Mouse (Mus musculus): Measurements from ENCODE around the gene Thumpd1. TPM values are rescaled to one million over a fixed set of nuclear protein-coding genes. Genes with fewer than 3 reads are reported as not detected.
"Not testable (repeated sequence)": the region's sequence is repeated elsewhere in the genome, so short reads cannot be mapped to it uniquely, and the experiment has no call there.

The Thumpd1 gene
- 65.0 and 68.6 TPM in 2 replicates for polyA plus RNA-seq (2015; fragmentation: Nextera tagmentation; extraction: Ambion mirVana)

- Histone ChIP-seq H3K4me3 (replicated peaks) (peak within 1 kb of the TSS; percentile 97), H3K4me2 (peak within 1 kb of the TSS; percentile 83), H3K9me3 (replicated peaks) (no peaks in the 10 kb centered on the region), H3K9ac (replicated peaks) (peak within 1 kb of the TSS; percentile 87), H3K4me1 (peaks cover 21% of the 10 kb centered on the region), H3K27me3 (replicated peaks) (0 out of 2 replicates have a peak, but pooled peaks cover 4% of the 10 kb centered on the region), H3K36me3 (peaks cover 33% of the 10 kb centered on the region), H3K27ac (replicated peaks) (peak within 1 kb of the TSS; percentile 83)
- peak; percentile 98 for ATAC-seq (ENCODE audit: low FRiP score)
- WGBS, result under 1% methylated on average over 60 of the region's 60 CpGs
Measured at GRCm38 (mm10) chr7:119720253-119720946, at the start of gene Thumpd1. TSS of gene Thumpd1 (minus strand) at chr7:119720798.

GRCm38 (mm10) chr7:119769895-119770294 lies 49.3 kb upstream of the Thumpd1 start:
- Histone ChIP-seq H3K27ac (replicated peaks) (no peak overlapping the region), H3K9ac (replicated peaks) (no peak overlapping the region), H3K4me2 (no peak overlapping the region), H3K4me1 (no peaks in the 10 kb centered on the region), H3K9me3 (replicated peaks) (no peaks in the 10 kb centered on the region), H3K36me3 (no peaks in the 10 kb centered on the region), H3K27me3 (replicated peaks) (no peaks in the 10 kb centered on the region), H3K4me3 (replicated peaks) (no peak overlapping the region)
- WGBS, result 93% methylated on average over 8 of the region's 8 CpGs
- no peak for ATAC-seq (ENCODE audit: low FRiP score)

GRCm38 (mm10) chr7:119766996-119767395 lies 46.4 kb upstream of the Thumpd1 start:
- Histone ChIP-seq H3K36me3 (no peaks in the 10 kb centered on the region), H3K27ac (replicated peaks) (no peak overlapping the region), H3K4me2 (no peak overlapping the region), H3K9me3 (replicated peaks) (no peaks in the 10 kb centered on the region), H3K27me3 (replicated peaks) (no peaks in the 10 kb centered on the region), H3K4me1 (no peaks in the 10 kb centered on the region), H3K4me3 (replicated peaks) (no peak overlapping the region), H3K9ac (replicated peaks) (no peak overlapping the region)
- ATAC-seq (ENCODE audit: low FRiP score), result no peak
- 88% methylated on average over 6 of the region's 6 CpGs for WGBS

GRCm38 (mm10) chr7:119764377-119764776 lies 43.8 kb upstream of the Thumpd1 start:
- WGBS, result 61% methylated on average over 3 of the region's 3 CpGs
- Histone ChIP-seq H3K9me3 (replicated peaks) (no peaks in the 10 kb centered on the region), H3K4me3 (replicated peaks) (no peak overlapping the region), H3K36me3 (no peaks in the 10 kb centered on the region), H3K27ac (replicated peaks) (no peak overlapping the region), H3K4me1 (no peaks in the 10 kb centered on the region), H3K9ac (replicated peaks) (no peak overlapping the region), H3K27me3 (replicated peaks) (no peaks in the 10 kb centered on the region), H3K4me2 (no peak overlapping the region)
- no peak for ATAC-seq (ENCODE audit: low FRiP score)

GRCm38 (mm10) chr7:119762166-119762697 lies 41.6 kb upstream of the Thumpd1 start:
- 77% methylated on average over 4 of the region's 4 CpGs for WGBS
- Histone ChIP-seq H3K4me3 (replicated peaks) (no peak overlapping the region), H3K27me3 (replicated peaks) (no peaks in the 10 kb centered on the region), H3K9ac (replicated peaks) (no peak overlapping the region), H3K27ac (replicated peaks) (no peak overlapping the region), H3K4me2 (no peak overlapping the region), H3K9me3 (replicated peaks) (no peaks in the 10 kb centered on the region), H3K36me3 (no peaks in the 10 kb centered on the region), H3K4me1 (no peaks in the 10 kb centered on the region)
- ATAC-seq (ENCODE audit: low FRiP score), result no peak

GRCm38 (mm10) chr7:119760527-119760951 lies 39.9 kb upstream of the Thumpd1 start, which contains the start of gene Acsm3:
TSS of gene Acsm3 (plus strand) at chr7:119760923.
- 79% methylated on average over 11 of the region's 11 CpGs for WGBS
- H3K36me3 ChIP-seq, result no peaks in the 10 kb centered on the region
- no peak for ATAC-seq (ENCODE audit: low FRiP score)
- H3K27me3 ChIP-seq (replicated peaks), result no peaks in the 10 kb centered on the region
- no peak within 1 kb of the TSS for H3K4me2 ChIP-seq
- no peaks in the 10 kb centered on the region for H3K9me3 ChIP-seq (replicated peaks)
- H3K4me3 ChIP-seq (replicated peaks), result no peak within 1 kb of the TSS
- H3K4me1 ChIP-seq, result no peaks in the 10 kb centered on the region
- H3K9ac ChIP-seq (replicated peaks), result no peak within 1 kb of the TSS
- no peak within 1 kb of the TSS for H3K27ac ChIP-seq (replicated peaks)

- H3K4me3 ChIP-seq (replicated peaks), result no peak overlapping the region
- ATAC-seq (ENCODE audit: low FRiP score), result no peak
- H3K4me2 ChIP-seq, result no peak overlapping the region
- WGBS, result 89% methylated on average over 1 of the region's 1 CpGs
- H3K9ac ChIP-seq (replicated peaks), result no peak overlapping the region
- no peaks in the 10 kb centered on the region for H3K27me3 ChIP-seq (replicated peaks)
- no peaks in the 10 kb centered on the region for H3K4me1 ChIP-seq
- no peaks in the 10 kb centered on the region for H3K36me3 ChIP-seq
- H3K27ac ChIP-seq (replicated peaks), result no peak overlapping the region
- no peaks in the 10 kb centered on the region for H3K9me3 ChIP-seq (replicated peaks)
Measured at GRCm38 (mm10) chr7:119753696-119754095, 33.1 kb upstream of the Thumpd1 start.

GRCm38 (mm10) chr7:119749942-119750341 lies 29.3 kb upstream of the Thumpd1 start:
- Histone ChIP-seq H3K27me3 (replicated peaks) (no peaks in the 10 kb centered on the region), H3K27ac (replicated peaks) (no peak overlapping the region), H3K36me3 (no peaks in the 10 kb centered on the region), H3K4me1 (no peaks in the 10 kb centered on the region), H3K9me3 (replicated peaks) (no peaks in the 10 kb centered on the region), H3K4me3 (replicated peaks) (no peak overlapping the region), H3K4me2 (no peak overlapping the region), H3K9ac (replicated peaks) (no peak overlapping the region)
- no peak for ATAC-seq (ENCODE audit: low FRiP score)
- 61% methylated on average over 2 of the region's 2 CpGs for WGBS

- no peaks in the 10 kb centered on the region for H3K27me3 ChIP-seq (replicated peaks)
- H3K4me2 ChIP-seq, result no peak overlapping the region
- H3K9me3 ChIP-seq (replicated peaks), result no peaks in the 10 kb centered on the region
- no peak overlapping the region for H3K4me3 ChIP-seq (replicated peaks)
- ATAC-seq (ENCODE audit: low FRiP score), result no peak
- H3K9ac ChIP-seq (replicated peaks), result no peak overlapping the region
- 82% methylated on average over 1 of the region's 2 CpGs for WGBS
- H3K36me3 ChIP-seq, result no peaks in the 10 kb centered on the region
- no peak overlapping the region for H3K27ac ChIP-seq (replicated peaks)
- peaks cover 6% of the 10 kb centered on the region for H3K4me1 ChIP-seq
Measured at GRCm38 (mm10) chr7:119748761-119749160, 28.2 kb upstream of the Thumpd1 start.

DNA sequence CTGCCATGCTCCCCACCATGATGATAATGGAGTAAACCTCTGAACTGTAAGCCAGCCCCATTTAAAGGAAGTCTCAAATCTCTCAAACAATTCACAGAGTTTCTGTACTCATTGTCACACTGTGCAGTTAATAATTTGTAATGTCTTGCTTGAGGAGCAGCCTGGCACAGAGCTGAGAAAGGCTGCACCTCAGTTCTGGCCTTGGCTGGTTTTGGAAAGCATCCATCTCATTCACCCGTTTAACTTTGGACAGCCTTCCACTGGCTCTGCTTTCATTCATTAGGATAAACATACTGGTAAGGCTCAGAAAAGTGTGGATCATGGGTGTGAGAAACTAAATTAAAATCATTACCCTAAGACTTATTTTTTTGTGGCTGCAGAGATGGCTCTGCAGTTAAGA lies 25.3 kb upstream of the Thumpd1 start:
- WGBS, result 80% methylated on average over 1 of the region's 1 CpGs
- Histone ChIP-seq H3K9ac (replicated peaks) (no peak overlapping the region), H3K4me1 (peaks cover 6% of the 10 kb centered on the region), H3K27ac (replicated peaks) (no peak overlapping the region), H3K9me3 (replicated peaks) (no peaks in the 10 kb centered on the region), H3K4me3 (replicated peaks) (no peak overlapping the region), H3K4me2 (no peak overlapping the region), H3K27me3 (replicated peaks) (no peaks in the 10 kb centered on the region), H3K36me3 (no peaks in the 10 kb centered on the region)
- ATAC-seq (ENCODE audit: low FRiP score), result no peak

DNA sequence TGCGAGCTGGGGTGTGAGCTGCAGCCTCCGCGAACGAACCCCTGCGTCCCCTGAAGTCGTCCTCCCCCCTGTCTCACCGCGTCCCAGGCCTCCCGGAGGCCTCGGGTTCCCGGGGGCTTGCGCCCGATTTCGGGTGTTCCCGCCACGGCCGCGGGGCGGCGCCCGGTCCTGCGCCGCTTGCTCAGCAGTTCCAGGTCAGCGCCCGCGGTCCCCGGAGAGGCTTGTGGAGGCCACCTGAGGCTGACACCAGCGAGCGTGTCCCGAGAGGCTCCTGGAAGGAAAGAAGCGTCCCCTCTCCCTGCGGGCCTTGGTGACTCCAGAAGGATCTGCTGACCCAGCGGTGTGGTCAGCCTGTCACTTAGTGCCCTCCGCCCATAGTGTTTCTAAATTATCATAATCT lies 23.7 kb upstream of the Thumpd1 start:
- Histone ChIP-seq H3K4me1 (peaks cover 6% of the 10 kb centered on the region), H3K27ac (replicated peaks) (no peak overlapping the region), H3K36me3 (no peaks in the 10 kb centered on the region), H3K27me3 (replicated peaks) (no peaks in the 10 kb centered on the region), H3K4me3 (replicated peaks) (no peak overlapping the region), H3K9me3 (replicated peaks) (no peaks in the 10 kb centered on the region), H3K9ac (replicated peaks) (no peak overlapping the region), H3K4me2 (peak overlapping the region; percentile 38)
- WGBS, result 8% methylated on average over 34 of the region's 34 CpGs
- ATAC-seq (ENCODE audit: low FRiP score), result no peak

DNA sequence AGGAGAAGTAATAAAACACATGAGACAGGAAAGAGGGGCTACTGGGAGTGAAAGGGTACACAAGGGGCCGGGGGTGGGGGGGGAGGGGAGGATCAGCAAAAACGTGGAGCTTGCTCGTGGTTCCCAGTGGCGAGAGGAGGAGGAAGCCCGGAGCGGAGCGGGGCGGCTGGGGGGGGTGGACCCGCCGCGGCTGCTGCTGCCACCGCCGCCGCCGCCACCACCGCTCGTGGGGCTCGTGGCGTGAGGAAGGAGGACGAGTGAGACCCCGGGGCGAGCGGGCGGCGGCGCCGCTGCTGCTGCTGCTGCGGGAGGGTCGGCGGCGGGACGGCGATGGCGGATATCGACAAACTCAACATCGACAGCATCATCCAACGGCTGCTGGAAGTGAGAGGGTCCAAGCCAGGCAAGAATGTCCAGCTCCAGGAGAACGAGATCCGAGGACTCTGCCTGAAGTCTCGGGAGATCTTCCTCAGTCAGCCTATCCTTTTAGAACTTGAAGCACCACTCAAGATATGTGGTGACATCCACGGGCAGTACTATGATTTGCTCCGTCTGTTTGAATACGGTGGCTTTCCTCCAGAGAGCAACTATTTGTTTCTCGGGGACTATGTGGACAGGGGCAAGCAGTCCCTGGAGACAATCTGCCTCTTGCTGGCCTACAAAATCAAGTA lies 19.3 kb upstream of the Thumpd1 start:
- WGBS, result 2% methylated on average over 31 of the region's 44 CpGs
- Histone ChIP-seq H3K4me2 (peak overlapping the region; percentile 54), H3K4me3 (replicated peaks) (peak overlapping the region; percentile 38), H3K9ac (replicated peaks) (peak overlapping the region; percentile 36; the same call in 1 of the 2 replicates)
- not testable (repeated sequence) for H3K27ac ChIP-seq (replicated peaks); H3K36me3 ChIP-seq; H3K4me1 ChIP-seq; H3K27me3 ChIP-seq (replicated peaks); H3K9me3 ChIP-seq (replicated peaks)
- peak; percentile 79 for ATAC-seq (ENCODE audit: low FRiP score)

Data from neural tube, embryonic 15.5 days (tissue).